Mouse (Mus musculus) adrenal gland, postnatal 36 days (tissue): ENCODE results near the gene Slc7a5. TPM values are rescaled to one million over a fixed set of nuclear protein-coding genes. Genes with fewer than 3 reads are reported as not detected.

ENCODE experiments used
- DNase-seq, 2 experiments: peaks; one replicate each; pipeline ENCODE4 v3.0.0; 2021; ENCODE audit warnings: mixed read lengths in 1 of 2
- total RNA-seq, 2 experiments: library from RNA; stranded (reverse); gene quantifications; 2 replicates each; pipeline ENCODE4 v1.2.3; 2021

Gene Slc7a5
- total RNA-seq, 2 experiments from 2014 or later, result 41.6 to 64.0 TPM

DNA sequence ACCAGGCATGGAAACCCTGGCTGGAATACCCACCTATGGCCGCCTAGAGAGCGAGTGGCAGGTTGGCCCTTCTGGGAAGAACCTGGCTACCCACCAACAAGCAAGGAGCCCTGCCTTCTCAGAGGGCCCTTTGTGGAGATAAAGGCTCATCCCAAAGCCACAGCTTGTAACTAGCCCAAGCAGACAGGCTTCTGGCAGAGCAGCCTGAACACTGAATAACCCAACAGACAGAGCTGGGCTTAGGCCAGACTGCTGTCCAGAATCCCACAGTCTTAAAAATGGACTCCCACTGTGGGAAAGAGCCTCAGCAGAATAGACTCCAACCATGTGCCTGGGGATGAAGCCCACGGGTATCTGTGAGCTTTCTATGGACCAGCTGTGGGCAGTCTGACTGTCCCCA lies 23.3 kb downstream of the Slc7a5 start:
- DNase-seq, result no peak

- no peak for DNase-seq
These were observed 25.6 kb downstream of the Slc7a5 start for GRCm38 (mm10) chr8:121881921-121882320.

GRCm38 (mm10) chr8:121880818-121881217 lies 26.7 kb downstream of the Slc7a5 start:
- DNase-seq, result no peak

GRCm38 (mm10) chr8:121879712-121880111 lies 27.8 kb downstream of the Slc7a5 start:
- no peak for DNase-seq

GRCm38 (mm10) chr8:121877828-121878480 lies 29.5 kb downstream of the Slc7a5 start:
- DNase-seq, result no peak

- no peak for DNase-seq
These were observed 30.3 kb downstream of the Slc7a5 start for GRCm38 (mm10) chr8:121877212-121877611.

GRCm38 (mm10) chr8:121875517-121875916 lies 32.0 kb downstream of the Slc7a5 start:
- DNase-seq, result no peak

- DNase-seq, result no peak
These were observed 32.4 kb downstream of the Slc7a5 start for GRCm38 (mm10) chr8:121875045-121875444.

GRCm38 (mm10) chr8:121874031-121874430 lies 33.5 kb downstream of the Slc7a5 start:
- peak; percentile 74 to 82 for DNase-seq

- peak; percentile 46 to 56 for DNase-seq
These were observed 35.6 kb downstream of the Slc7a5 start for GRCm38 (mm10) chr8:121871833-121872440.

- no peak for DNase-seq
These were observed 37.3 kb downstream of the Slc7a5 start for GRCm38 (mm10) chr8:121870190-121870589.

GRCm38 (mm10) chr8:121868896-121869295 lies 38.6 kb downstream of the Slc7a5 start:
- DNase-seq, result no peak

- DNase-seq, result peak; percentile 81 to 83
These were observed 39.3 kb downstream of the Slc7a5 start for GRCm38 (mm10) chr8:121868196-121868595.

GRCm38 (mm10) chr8:121865356-121865755 lies 42.1 kb downstream of the Slc7a5 start:
- DNase-seq, result no peak

DNA sequence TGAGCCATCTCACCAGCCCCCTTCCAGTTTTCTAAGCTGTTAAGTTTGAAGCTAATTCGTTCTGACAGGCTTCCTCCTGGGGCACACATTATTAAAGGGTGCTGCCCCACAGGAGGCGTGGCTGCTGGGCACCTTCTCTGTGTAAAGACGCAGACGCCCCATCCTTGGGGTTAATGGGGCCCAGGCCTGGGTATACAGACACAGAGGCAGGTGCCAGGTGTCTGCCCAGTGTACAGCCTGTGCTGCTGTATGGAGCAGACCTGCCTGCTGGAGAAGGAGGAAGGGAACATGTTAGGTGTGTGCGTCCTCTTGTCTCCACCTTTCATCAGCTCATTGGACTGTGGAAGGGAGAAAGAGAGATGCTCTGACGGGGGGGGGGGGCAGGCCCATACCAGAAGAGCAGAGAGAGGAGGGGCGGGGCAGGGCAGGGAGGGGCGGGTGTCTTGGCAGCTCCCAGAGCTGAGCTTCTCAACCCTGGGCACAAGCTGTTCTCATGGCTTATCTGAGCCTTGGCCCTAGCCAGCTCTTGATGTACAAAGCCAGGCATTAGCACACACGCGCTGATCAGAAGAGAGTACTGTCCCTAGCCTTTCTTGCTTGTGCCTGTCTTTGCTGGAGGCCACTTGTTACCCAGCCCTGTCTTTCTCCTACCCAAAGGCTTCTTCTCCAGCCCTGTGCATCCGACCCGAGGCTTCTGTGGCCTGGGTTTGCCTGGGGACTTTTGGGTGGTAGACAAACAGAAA lies 45.5 kb downstream of the Slc7a5 start:
- peak in 1 of 2 experiments; percentile 67 for DNase-seq

- DNase-seq, result no peak
These were observed 46.2 kb downstream of the Slc7a5 start for GRCm38 (mm10) chr8:121861276-121861675.

DNA sequence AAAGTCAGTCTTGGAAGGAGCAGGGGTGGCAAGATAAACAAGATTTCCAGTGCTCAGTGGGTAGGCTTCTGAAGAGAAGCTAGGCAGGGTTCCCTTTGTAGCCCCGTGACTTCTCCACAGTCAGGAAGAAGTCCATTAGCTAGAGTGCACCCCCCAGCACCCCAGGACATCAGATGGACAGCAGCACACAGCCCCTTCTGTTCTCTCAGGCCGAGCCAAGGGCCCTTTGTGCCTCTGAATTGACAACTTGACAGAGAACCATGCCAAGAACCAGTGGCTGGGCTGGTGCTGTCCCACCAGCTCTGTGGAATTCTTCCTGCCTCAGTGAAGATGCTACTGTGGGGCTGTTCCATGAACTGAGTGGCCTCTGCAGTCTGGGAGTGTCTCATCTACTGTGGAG lies 49.7 kb downstream of the Slc7a5 start:
- no peak for DNase-seq

DNA sequence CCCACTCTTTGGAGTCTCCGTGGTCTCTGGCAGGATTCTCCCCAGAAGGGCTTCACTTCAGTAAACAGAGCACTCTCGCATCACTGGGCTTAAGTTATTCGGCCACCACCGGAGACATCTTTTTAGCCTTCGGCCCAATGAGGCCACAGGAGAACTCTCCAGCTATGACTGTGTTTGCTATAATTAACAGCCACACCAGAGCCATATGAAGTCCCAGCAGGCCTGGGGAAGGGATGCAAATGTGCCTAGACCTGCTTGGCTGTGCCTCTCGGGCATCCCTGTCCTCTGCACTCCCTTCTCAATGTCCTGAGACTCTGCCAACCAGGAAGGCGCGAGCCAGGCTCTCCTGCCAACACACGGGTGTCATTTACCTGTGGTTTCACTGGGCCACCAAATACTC lies 50.2 kb downstream of the Slc7a5 start:
- DNase-seq, result no peak

DNA sequence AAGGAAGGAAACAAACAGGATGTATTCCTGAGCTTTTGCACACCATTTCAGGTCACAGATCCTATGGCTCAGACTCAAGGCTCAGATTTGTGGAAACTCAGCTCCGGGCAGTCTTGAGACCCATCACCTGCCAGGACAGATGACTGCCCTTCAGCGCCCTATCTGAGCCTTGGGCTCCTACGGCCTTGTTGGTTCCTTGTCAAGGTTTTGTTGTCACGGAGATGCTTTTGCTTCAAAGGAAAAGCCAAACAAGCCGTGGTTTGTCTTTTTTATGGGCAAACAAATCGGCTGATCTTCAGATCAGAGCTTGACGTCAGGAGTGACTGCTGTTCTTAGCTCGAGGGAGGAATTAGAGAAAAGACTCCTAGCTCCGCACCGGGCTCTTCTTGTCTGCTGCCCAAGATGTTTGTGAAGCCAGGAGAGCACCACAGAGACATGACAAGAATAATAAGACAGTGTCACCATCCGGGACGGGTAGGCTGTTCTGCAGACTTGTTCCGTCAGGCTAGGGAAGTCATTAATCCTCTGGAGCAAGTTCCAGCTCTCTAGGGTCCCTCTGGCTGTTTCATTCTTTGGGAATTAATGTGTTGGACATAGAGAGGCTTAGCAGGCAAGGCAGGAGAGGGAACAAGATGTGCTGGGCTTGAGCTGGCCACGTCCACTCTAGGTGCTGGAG lies 51.3 kb downstream of the Slc7a5 start:
- DNase-seq, result peak; percentile 49 to 52

DNA sequence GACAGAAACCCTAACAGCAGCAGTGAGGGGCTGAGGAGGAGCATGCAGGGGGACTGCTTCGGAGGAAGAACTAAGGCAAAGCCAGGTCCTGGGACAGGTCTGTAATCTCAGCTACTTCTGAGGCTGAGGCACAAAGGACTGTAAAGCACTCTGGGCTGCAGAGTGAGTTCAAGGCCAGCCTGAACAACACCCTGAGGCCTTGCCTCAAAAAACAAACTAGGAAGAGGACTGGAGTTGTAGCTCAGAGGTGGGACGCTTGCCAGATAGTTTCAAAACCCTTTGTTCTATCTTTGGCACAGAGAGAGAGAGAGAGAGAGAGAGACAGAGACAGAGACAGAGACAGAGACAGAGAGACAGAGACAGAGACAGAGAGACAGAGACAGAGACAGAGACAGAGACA lies 53.9 kb downstream of the Slc7a5 start:
- DNase-seq, result peak; percentile 74 to 76

DNA sequence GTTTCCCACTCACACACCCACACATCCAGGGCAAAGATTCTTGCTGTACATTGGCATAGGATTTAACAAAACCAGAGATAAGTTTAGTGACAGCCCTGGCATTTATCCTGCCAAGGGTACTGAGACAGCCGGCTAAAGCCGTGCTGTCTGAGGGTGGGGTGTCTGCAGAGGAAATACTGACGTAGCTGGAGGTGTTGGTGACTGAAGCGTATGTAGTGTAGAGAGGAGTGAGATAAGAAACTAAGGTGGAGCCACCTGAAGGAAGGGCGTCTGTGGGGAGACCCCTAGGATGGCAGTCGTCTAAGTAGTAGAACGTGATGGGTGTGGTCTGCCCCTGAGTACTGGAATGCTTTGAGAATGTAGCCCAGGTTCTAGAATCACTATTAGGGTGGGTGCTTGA lies 55.0 kb downstream of the Slc7a5 start:
- no peak for DNase-seq

DNA sequence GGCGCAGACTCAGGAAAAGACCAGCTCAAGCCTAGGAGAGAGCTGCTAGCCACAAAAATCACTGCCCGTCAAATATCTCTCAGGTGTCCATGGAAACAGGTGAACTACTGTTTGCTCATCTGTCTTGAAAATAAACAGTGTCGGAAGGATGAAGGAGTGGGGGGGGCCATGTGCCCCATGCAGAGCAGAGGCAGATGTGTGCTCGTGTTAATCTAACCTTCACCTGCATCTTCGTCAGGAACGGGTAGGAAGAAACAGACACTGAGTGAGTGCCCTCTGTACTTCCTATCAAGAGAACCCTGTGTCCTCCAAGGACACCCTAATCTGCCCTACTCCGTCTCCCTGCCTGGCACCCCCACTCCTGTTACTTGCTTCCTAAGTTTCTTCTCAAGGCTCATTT lies 55.8 kb downstream of the Slc7a5 start:
- no peak for DNase-seq
